Mouse (Mus musculus) midbrain, embryonic 16.5 days (tissue): ENCODE measurements around the gene Gpr18. TPM values are rescaled to one million over a fixed set of nuclear protein-coding genes. Genes with fewer than 3 reads are reported as not detected.

ENCODE experiments used
- ATAC-seq: fragments of 200-750 bp; cut with Nextera tagmentation; 2 replicates; pipeline ENCODE4 v1.8.0; 2017; ENCODE audit warnings: moderate TSS enrichment
- H3K27ac ChIP-seq: fragments of 300-500 bp; sonication (generic); 2 replicates; pipeline ENCODE4 v1.5.1; 2014; ENCODE audit warnings: mild to moderate bottlenecking, low read length, mixed read lengths
- H3K27me3 ChIP-seq: fragments of 300-500 bp; sonication (generic); 2 replicates; pipeline ENCODE4 v1.6.1; 2014; ENCODE audit warnings: low read depth, low read length, mixed read lengths; ENCODE audit not compliant: control insufficient read depth, insufficient read depth
- H3K36me3 ChIP-seq: fragments of 300-500 bp; sonication (generic); 2 replicates; pipeline ENCODE4 v1.6.1; 2014; ENCODE audit warnings: mild to moderate bottlenecking, low read length, moderate library complexity, mixed read lengths; ENCODE audit not compliant: control insufficient read depth, insufficient read depth
- H3K4me1 ChIP-seq: fragments of 300-500 bp; sonication (generic); 2 replicates; pipeline ENCODE4 v1.6.1; 2014; ENCODE audit warnings: mild to moderate bottlenecking, low read length, mixed read lengths; ENCODE audit not compliant: control insufficient read depth, insufficient read depth
- H3K4me2 ChIP-seq: fragments of 300-500 bp; sonication (generic); 2 replicates; pipeline ENCODE4 v1.6.1; 2014; ENCODE audit warnings: mild to moderate bottlenecking, low read length, mixed read lengths
- H3K4me3 ChIP-seq: fragments of 300-500 bp; sonication (generic); 2 replicates; pipeline ENCODE4 v1.5.1; 2014; ENCODE audit warnings: low read depth, mild to moderate bottlenecking, low read length, moderate library complexity, mixed read lengths
- H3K9ac ChIP-seq: fragments of 300-500 bp; sonication (generic); 2 replicates; pipeline ENCODE4 v1.6.1; 2014; ENCODE audit warnings: low read depth, low read length, mixed read lengths
- H3K9me3 ChIP-seq: fragments of 300-500 bp; sonication (generic); replicated peaks from 2 replicates; pipeline ENCODE4 v1.6.1; 2014; ENCODE audit warnings: mild to moderate bottlenecking, low read length, mixed read lengths; ENCODE audit not compliant: control insufficient read depth, poor library complexity, severe bottlenecking
- WGBS: fragments of 180-500 bp; shearing (Covaris S2); extraction: QIAGEN DNeasy Blood & Tissue Kit; methylation state at CpG from one replicate; pipeline ENCODE4 v1.1.7; 2014; 5-methylcytosine and 5-hydroxymethylcytosine counted together
- polyA plus RNA-seq: library from polyadenylated mRNA; unstranded; fragments of >200 nt; fragmentation: Nextera tagmentation; extraction: Ambion mirVana; gene quantifications from 2 replicates; pipeline ENCODE4 v1.2.1, GENCODE M21; 2015

Gpr18 gene
- 0.14 and 0.16 TPM in 2 replicates for polyA plus RNA-seq

DNA sequence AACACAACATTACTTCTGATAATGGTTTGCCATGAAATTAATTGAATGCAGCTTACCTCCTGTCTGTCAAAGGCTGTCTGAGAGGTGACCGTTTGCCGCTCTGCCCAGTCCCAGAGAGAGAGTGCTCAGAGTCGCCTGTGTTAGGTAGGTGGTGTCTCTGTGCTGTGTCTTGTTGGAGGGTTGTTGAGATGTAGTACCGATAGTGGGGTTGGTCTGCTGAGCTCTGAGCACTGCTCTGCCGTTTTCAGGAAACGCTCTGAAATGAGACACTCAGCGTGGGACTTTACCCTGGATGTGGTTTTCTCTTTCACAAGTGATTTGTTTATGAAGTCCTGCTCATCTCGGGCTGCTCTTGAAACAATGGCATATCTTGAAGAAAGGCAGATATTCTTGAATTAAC, at the start of gene Gpr18:
Gene Gpr18, minus strand, starts transcription at position 161 of the 400 bp plus-strand sequence.
- Histone ChIP-seq H3K9me3 (no peaks in the 10 kb centered on the region), H3K4me1 (no peaks in the 10 kb centered on the region), H3K4me2 (no peak within 1 kb of the TSS), H3K9ac (no peak within 1 kb of the TSS), H3K36me3 (peaks cover 15% of the 10 kb centered on the region; the same call in 1 of the 2 replicates), H3K27ac (no peak within 1 kb of the TSS), H3K4me3 (no peak within 1 kb of the TSS), H3K27me3 (no peaks in the 10 kb centered on the region)
- 82% methylated on average over 8 of the region's 8 CpGs for WGBS
- no peak for ATAC-seq

DNA sequence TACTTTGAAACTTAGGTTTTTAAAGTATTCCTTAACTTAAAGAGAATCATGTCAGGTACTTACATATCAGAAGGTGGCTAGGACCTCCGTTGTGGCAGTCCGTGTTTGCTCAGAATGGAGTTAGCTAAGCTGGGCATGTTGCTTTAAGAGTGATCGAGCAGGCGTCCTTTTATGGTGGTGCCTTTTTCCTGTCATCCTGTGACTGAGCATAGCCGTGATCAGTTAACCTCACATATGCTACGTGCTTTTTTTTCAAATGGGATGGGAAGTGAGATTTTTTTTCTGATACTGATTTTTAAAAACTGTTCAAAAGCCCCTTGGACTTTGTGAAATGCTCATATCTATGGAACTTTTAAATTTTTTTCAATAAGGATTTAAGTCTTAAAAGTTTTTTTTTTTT, 49.4 kb upstream of the Gpr18 start, which contains the start of gene Gpr183:
Gene Gpr183, minus strand, starts transcription at position 206 of the 400 bp plus-strand sequence.
- Histone ChIP-seq H3K9ac (no peak within 1 kb of the TSS), H3K4me1 (no peaks in the 10 kb centered on the region), H3K36me3 (no peaks in the 10 kb centered on the region), H3K4me3 (no peak within 1 kb of the TSS), H3K4me2 (no peak within 1 kb of the TSS), H3K27ac (no peak within 1 kb of the TSS), H3K9me3 (no peaks in the 10 kb centered on the region), H3K27me3 (no peaks in the 10 kb centered on the region)
- 61% methylated on average over 6 of the region's 6 CpGs for WGBS
- ATAC-seq, result no peak

DNA sequence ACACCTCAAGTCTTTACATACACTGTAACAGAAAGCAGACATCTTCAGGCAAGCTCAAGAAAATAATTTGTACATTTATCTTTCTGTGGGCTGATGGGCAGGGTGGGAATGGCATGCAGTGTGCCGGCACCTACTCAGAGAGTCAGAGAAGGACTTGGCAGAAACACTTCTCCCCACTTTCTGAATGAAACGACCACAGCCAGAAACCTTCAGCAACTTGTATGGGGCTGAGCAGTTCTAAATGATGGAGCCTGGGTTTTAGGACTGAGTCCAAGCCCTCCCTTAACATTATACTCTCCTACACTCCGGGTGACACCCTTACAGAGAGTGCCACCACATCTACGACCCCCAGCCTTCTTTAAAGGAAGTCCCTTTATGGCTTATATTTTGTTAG, 48.4 kb upstream of the Gpr18 start:
- Histone ChIP-seq H3K9me3 (no peaks in the 10 kb centered on the region), H3K4me2 (no peak overlapping the region), H3K4me3 (no peak overlapping the region), H3K9ac (no peak overlapping the region), H3K27me3 (no peaks in the 10 kb centered on the region), H3K27ac (no peak overlapping the region), H3K36me3 (no peaks in the 10 kb centered on the region), H3K4me1 (no peaks in the 10 kb centered on the region)
- ATAC-seq, result no peak
- WGBS, result 67% methylated on average over 4 of the region's 4 CpGs

DNA sequence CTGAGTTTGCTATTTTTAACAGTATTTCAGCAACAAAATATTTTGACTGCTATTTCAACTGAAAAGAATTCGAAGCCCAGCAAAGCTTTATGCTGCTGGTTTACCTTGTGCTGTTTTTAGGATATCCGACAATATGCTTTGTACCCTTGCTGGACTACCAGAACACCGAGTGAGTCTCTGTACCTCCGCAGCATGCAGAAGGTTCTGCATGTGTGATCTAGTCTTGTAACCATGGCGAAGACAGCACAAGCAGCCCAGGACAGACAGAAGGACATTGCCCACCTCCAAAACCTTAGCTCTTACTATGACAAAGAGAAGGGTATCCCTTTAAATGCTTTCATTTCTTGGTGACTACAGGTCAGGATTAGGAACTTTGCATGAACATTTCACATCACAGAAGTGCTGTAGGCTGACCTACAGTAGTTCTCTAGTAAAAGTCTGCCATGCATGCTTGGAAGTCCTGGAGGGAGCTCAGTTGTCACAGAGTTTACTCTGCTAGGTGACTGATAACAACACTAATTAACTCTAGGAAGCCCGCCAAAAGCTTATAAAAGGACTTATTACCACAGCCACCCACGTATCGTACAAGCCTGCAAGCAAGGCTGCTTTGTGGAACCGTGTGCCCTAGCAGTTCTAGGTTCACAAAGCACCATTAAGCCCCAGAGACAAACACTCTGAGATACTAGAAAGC, 47.8 kb upstream of the Gpr18 start:
- Histone ChIP-seq H3K4me1 (no peaks in the 10 kb centered on the region), H3K9me3 (no peaks in the 10 kb centered on the region), H3K4me3 (no peak overlapping the region), H3K27ac (no peak overlapping the region), H3K27me3 (no peaks in the 10 kb centered on the region), H3K36me3 (no peaks in the 10 kb centered on the region), H3K4me2 (no peak overlapping the region), H3K9ac (no peak overlapping the region)
- ATAC-seq, result no peak
- WGBS, result 75% methylated on average over 9 of the region's 9 CpGs

DNA sequence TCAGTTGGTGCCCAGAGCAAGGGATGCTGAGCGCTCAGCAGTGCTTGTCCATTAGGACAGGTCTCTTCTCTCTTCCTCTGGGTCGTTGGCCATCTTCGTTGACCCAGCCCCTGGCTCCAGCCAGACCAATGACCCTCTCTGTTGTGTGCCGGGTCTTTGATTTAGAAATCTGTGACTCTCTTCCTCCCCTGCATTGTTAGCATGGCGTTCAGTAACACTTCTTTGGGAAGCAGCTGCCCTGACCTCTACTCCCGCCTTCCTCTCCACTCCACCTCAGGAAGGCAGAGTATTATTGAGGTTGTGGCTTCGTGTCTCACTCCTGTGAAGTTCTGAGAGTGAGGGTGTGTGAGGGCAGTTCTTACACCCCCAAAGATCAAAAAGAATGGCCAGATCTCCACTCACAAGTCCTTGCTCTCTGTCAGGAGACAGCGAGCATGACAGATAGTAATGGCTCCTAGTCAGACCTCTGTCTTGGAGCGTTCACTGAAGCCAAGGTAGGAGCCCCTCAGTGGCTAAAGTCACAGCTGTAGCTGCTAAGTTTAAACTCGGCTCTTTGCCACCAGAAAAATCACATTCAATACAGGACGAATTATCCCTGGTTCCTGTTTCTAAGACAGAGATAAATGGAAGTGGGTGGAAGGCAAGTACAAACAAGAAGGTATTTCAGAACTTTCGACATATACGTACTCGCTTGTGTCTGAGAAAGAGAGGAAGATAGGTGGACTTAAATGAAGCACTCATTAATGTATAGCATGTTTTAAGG, 46.7 kb upstream of the Gpr18 start:
- no peaks in the 10 kb centered on the region for H3K4me1 ChIP-seq
- ATAC-seq, result no peak
- no peaks in the 10 kb centered on the region for H3K9me3 ChIP-seq
- H3K27ac ChIP-seq, result no peak overlapping the region
- no peaks in the 10 kb centered on the region for H3K36me3 ChIP-seq
- H3K4me3 ChIP-seq, result no peak overlapping the region
- no peak overlapping the region for H3K4me2 ChIP-seq
- H3K9ac ChIP-seq, result no peak overlapping the region
- H3K27me3 ChIP-seq, result no peaks in the 10 kb centered on the region
- WGBS, result 84% methylated on average over 14 of the region's 14 CpGs

DNA sequence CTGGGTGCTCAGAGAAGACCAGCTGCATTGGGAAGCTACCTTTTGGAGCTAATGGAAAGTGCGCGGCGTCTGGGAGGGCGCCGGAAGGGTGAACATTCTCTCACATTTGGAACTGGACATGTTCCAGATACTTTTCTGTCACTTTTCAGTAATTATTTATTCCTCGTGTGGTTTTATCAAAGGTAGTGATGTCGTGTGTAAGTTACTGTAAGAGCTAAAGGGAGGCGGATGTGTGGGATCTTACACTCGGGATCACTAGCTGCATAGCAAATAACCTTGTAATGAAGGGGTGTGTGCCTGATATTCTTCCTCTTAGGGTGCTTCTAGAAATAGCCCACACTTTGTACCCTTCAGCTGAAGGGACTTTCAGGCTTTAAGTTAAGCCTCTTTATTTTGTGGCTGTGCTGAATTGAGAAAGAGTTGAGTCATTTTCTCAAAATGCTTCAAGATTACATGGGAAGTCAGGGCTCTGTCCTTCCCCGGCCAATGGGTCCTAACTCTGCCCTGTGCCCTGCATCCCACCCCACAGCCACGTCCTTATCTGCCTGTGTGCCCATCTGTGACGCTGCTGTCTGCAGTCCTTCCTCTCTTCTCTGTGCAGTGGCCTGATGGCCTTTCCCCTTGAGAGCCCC, 46.0 kb upstream of the Gpr18 start:
- H3K27ac ChIP-seq, result no peak overlapping the region
- H3K9me3 ChIP-seq, result no peaks in the 10 kb centered on the region
- no peaks in the 10 kb centered on the region for H3K36me3 ChIP-seq
- H3K4me3 ChIP-seq, result no peak overlapping the region
- WGBS, result 85% methylated on average over 12 of the region's 12 CpGs
- ATAC-seq, result no peak
- H3K4me1 ChIP-seq, result no peaks in the 10 kb centered on the region
- H3K27me3 ChIP-seq, result no peaks in the 10 kb centered on the region
- H3K4me2 ChIP-seq, result no peak overlapping the region
- no peak overlapping the region for H3K9ac ChIP-seq

DNA sequence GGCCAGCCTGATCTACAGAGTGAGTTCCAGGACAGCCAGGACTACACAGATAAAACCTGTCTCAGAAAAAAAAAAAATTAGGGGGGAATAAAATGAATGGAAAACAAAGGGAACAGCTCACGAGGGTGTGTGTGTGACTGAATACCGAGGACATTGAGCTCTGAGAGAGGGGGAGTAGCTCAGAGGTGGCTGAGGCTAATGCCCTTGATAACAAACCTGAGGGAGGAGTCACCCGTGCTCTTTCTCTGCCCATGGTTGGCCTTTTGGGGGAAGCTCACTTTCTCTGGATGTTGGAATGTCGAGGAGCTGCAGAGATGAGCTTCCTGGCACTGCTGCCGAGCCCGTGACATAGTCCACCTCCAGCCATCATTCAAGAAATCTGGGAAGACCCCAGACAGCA, 45.4 kb upstream of the Gpr18 start:
- Histone ChIP-seq H3K9me3 (no peaks in the 10 kb centered on the region), H3K27me3 (no peaks in the 10 kb centered on the region), H3K36me3 (no peaks in the 10 kb centered on the region), H3K27ac (no peak overlapping the region), H3K9ac (no peak overlapping the region), H3K4me2 (no peak overlapping the region), H3K4me3 (no peak overlapping the region), H3K4me1 (no peaks in the 10 kb centered on the region)
- ATAC-seq, result no peak
- WGBS, result 81% methylated on average over 6 of the region's 6 CpGs

DNA sequence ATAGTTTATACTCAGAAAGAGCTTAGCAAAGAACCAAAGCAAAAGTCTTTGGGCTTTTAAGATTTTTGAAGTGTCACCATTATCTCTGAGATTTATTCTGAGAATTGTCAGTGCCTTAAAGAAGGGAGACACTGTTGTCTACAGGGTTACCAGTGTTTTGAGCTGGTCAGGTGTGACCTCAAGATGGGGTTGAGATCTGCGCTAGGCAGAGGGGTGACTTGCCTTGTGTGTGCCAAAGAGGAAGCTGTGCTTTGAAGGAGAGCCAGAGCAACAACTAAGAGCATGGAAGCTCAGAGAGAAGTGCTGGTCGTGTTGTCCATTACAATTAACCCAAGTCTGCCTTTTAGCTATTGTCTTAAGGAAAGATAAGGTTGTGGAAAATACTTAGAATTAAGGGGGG, 45.0 kb upstream of the Gpr18 start:
- no peak for ATAC-seq
- 84% methylated on average over 2 of the region's 2 CpGs for WGBS
- no peak overlapping the region for H3K9ac ChIP-seq

DNA sequence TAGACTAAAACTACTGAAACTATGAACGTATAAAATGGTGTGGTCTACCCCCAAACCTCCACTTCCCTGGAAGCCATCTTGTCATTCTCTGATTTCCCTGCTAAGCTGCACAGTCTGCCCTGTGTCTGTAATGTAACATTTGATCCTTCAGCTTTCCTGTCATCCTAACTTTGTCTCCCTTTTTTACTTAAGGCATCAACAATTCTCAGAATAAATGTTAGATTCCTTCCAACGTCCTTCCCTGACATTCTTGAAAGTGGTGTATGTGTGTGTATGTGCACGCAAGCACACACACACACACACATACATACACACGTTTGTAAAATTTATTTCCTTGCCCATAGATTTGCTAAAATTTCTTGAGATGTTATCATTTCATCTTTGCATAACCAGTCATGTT, 44.5 kb upstream of the Gpr18 start:
- no peaks in the 10 kb centered on the region for H3K27me3 ChIP-seq
- no peak overlapping the region for H3K4me2 ChIP-seq
- H3K4me3 ChIP-seq, result no peak overlapping the region
- no peaks in the 10 kb centered on the region for H3K9me3 ChIP-seq
- H3K9ac ChIP-seq, result no peak overlapping the region
- no peak overlapping the region for H3K27ac ChIP-seq
- no peaks in the 10 kb centered on the region for H3K4me1 ChIP-seq
- 92% methylated on average over 4 of the region's 4 CpGs for WGBS
- ATAC-seq, result no peak
- no peaks in the 10 kb centered on the region for H3K36me3 ChIP-seq

More for the DNA sequence above, 45.0 kb upstream of the Gpr18 start:
- H3K27me3 ChIP-seq, result no peaks in the 10 kb centered on the region
- no peaks in the 10 kb centered on the region for H3K4me1 ChIP-seq
- no peaks in the 10 kb centered on the region for H3K36me3 ChIP-seq
- no peaks in the 10 kb centered on the region for H3K9me3 ChIP-seq
- H3K27ac ChIP-seq, result no peak overlapping the region
- no peak overlapping the region for H3K4me2 ChIP-seq
- H3K4me3 ChIP-seq, result no peak overlapping the region
